Mouse (Mus musculus) liver, adult 2 months (tissue): ENCODE measurements around the gene Spaca9.

Source experiments
- CTCF ChIP-seq: fragments of 200-500 bp; IDR thresholded peaks from 2 replicates; pipeline ENCODE4 v1.5.1; 2011; ENCODE audit warnings: low read depth, low read length, control low read depth
- POLR2A ChIP-seq: fragments of 200-500 bp; IDR thresholded peaks from 2 replicates; pipeline ENCODE4 v1.6.1; 2011; ENCODE audit warnings: low read length, control low read depth; ENCODE audit not compliant: insufficient read depth; ENCODE audit errors: extremely low read depth

DNA sequence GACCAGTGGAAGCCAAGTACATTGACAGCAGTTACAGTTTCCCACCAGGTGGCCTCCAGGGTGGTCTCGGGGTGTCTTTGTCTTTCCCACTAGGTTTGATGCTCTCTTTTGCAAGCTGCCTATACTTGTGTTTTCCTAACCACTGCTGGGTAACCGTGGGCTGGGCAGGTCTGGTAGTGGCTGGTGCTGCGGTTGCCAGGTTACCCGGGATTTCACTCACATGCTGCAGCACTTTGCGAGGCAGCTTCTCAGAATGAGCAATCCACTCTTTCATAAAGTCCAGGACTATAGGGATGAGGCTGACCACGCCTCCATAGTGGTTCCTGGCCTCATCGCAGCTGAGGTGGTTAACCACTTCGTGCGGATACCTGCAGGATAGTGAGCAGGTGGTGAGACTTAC, 6.8 kb downstream of the Spaca9 start:
- TF ChIP-seq POLR2A (no peak), CTCF (no peak)
